Mouse (Mus musculus) layer of hippocampus, postnatal 25 days (tissue): ENCODE measurements around the gene Snrnp40. TPM values are rescaled to one million over a fixed set of nuclear protein-coding genes. Genes with fewer than 3 reads are reported as not detected.

Source experiments
- DNase-seq, 2 experiments: peaks; one replicate each; pipeline ENCODE4 v3.0.0; 2022; ENCODE audit warnings: mixed read lengths in 2 of 2, low spot score in 1 of 2; ENCODE audit errors: extremely low spot score in 1 of 2
- total RNA-seq, 2 experiments: library from RNA; stranded (reverse); gene quantifications; 2 replicates each; pipeline ENCODE4 v1.2.3; 2021

Snrnp40 gene
- 10 to 100 TPM; 28.8 to 31.3 TPM for total RNA-seq

- DNase-seq, result peak; percentile 95
These were observed at the start of gene Snrnp40, which contains the start of gene Zcchc17 for GRCm38 (mm10) chr4:130359486-130360237. Snrnp40 (plus strand) TSS chr4:130360132. Zcchc17 (minus strand) TSS chr4:130359943.

- no peak for DNase-seq
These were observed 47.4 kb upstream of the Snrnp40 start for GRCm38 (mm10) chr4:130312526-130312925.

- no peak for DNase-seq
These were observed 46.4 kb upstream of the Snrnp40 start for GRCm38 (mm10) chr4:130313552-130313951.

GRCm38 (mm10) chr4:130315771-130316527 is 44.0 kb upstream of the Snrnp40 start:
- DNase-seq, result no peak

DNA sequence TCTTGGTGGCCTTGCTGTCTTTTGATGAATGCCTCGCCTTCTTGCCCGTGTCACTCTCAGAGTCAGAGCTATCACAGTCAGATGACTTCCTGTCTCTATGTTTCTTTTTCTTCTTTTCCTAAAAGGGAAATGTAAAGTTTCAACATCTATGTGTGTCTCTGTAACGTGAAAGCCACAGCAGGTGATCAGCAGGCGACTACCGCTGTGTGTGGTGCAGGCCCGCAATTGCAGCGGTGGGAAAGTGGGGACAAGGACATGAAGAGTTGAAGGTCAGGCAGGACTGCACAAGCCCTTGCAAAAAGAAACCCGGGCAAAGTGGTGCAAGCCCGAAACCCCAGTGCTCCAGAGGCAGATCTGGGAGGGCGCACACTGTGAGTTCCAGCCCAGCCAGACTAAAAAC is 43.2 kb upstream of the Snrnp40 start:
- no peak for DNase-seq

DNA sequence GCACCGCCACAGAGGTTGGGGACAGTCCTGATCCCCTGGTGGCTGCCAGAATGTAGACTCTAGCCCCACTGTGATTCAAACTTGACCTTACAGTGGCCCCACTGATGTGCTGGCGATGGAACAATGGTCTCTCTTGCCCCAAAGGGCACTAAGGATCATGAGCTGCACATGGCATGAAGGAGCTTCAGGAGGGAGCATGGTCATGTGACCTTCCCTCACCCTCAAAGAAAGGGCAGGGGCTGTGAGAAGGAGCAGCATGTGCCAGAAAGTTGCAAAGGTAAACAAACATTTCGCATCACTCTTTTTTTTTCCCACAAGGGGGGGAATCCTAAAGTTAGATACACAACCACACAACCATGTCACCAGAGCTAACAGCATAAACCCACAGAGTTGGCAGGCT is 41.8 kb upstream of the Snrnp40 start:
- DNase-seq, result no peak

GRCm38 (mm10) chr4:130319564-130319963 is 40.4 kb upstream of the Snrnp40 start:
- DNase-seq, result no peak

DNA sequence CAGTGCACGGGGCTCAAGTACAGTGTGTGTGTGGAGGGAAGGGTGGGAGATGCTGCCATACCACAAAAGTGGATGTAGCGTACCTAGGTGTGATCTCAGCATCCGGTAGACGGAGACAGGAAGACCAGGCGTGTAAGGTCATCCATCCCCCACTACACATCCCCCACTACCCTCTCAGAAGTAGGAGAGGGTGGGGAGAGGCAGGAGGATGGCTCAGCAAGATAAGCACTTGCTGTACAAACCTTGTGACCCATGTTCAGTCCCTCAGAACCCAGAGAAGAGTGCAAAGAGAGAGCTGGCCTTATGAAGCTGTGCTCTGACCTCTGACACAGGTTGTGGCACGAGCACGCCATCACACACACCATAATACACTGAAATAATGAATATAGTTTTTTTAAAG is 38.3 kb upstream of the Snrnp40 start:
- no peak for DNase-seq

GRCm38 (mm10) chr4:130322567-130322966 is 37.4 kb upstream of the Snrnp40 start:
- no peak for DNase-seq

DNA sequence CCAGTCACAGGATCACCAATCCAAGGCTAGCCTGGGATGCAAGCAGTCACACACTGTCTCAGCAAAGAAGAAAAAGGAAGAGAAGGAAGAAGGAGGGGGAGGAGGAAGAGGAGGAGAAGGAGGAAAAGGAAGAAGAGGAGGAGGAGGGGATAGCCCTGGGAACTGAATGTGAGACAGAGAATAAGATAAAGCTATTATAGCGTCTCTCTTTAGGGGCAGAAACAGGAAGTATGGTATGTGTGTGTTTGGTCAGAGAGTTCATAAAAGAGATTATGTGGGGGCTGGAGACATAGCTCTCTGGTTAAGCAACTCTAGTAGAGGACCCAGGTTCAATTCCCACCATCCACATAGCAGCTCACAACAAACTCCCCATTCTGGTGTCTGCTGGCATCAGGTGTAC is 36.8 kb upstream of the Snrnp40 start:
- DNase-seq, result no peak

- no peak for DNase-seq
These were observed 36.3 kb upstream of the Snrnp40 start for GRCm38 (mm10) chr4:130323607-130324006.

DNA sequence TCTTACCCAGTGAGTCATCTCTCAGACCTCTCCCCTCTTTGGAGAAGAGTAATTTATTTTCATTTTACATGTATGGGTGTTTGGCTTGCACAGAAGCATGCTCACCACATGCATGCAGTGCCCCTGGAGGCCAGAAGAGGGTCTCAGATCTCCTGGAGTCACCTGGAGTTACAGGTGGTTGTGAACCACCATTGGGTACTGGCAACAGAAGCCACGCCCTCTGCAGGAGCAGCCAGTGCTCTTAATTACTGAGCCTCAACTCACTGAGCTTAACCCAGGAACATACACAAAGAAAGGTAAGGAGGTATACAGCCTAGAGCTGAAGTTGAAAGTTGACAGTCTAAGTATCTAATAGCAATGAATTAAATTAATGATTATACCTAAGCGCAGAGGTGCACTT is 34.5 kb upstream of the Snrnp40 start:
- no peak for DNase-seq

DNA sequence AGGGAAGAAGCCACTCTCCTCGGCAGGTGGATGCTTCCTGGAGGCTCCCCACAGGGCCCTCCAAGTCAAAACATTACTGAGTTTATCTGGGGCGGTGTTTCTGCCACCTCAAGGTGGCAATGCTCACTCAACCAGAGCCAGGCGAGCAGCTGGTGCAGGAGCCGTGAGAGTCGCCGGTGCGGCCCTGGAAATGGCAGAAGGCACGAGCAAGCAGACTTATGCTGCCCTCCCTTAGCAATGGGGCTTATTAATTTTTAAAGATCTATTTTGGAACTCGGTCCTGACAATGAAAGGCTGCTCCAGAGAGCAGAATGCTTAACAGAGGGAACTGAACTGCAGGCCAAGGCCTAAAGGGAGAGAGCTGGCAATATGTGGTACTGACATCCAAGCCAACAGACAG is 32.6 kb upstream of the Snrnp40 start:
- DNase-seq, result no peak

GRCm38 (mm10) chr4:130335867-130336266 is 24.1 kb upstream of the Snrnp40 start:
- no peak for DNase-seq

DNA sequence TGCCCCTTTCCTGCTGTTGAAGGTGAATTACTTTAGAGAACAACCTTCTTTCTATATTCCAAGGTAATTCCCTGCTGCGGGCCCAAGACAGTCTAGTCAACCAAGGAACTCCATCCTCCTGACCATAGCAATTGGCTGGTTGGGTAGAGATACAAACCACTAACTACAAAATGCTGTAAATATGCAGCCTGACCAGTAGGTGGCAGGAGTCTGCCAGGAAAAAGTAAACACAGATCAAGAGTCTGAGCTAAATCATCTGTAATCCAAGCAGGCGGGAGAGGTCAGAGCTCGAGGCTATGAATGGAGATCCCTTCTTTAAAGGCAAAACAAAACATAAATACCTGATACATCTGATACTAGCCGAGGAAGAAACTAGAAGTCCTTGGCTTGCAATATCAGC is 18.2 kb upstream of the Snrnp40 start:
- DNase-seq, result peak; percentile 28 to 44

GRCm38 (mm10) chr4:130349666-130350065 is 10.3 kb upstream of the Snrnp40 start:
- no peak for DNase-seq

DNA sequence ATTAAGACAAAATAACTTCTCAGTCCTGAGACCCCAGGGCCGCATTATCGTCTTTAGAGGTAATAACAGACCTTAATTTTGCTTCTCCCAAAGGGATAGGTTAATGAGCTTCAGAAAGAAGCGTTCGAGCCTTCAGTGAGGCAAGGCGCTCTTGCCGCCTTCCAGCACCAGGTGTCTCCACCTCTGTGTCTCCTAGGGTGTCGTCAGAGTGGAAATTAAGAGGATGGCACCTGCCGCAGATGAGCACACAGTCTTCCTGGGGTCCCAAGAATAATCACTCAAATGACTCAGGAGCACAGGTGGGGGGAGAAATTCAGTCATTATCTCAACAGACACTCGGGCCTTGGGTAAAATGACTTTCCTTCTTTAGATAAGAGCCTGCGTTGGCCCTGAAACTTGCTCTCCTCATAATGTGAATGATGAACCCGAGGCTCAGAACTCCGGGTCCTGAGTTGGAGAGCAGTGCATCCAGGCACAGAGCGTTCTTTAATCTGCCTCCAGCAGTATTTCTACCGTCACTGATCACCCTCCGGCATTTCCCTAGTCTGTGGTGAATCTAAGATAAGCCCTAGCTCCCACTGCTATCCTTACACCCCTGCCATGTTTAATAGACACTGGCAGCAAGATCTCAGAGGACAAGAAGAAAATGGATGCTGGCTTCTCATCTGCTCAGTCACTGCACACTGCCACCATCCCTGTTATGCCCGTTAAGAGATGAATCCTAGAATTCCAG is 9.1 kb upstream of the Snrnp40 start:
- DNase-seq, result no peak

DNA sequence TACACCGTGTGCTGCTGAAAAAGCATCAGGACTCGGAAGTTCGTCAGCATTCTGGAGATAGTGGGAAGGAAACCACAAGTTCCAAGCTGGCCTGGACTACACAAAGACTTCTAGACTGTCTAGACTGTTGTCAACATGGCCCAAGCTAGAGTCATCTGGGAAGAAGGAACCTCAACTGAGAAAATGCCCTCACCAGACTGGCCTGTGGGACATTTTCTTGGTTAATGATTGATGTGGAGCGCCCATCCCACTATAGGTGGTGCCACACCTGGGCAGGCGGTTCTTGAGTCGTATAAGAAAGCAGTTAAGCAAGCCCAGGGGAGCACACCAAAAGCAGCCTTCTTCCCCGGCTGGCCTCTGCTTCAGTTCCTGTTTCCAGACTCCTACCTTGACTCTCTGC is 7.3 kb upstream of the Snrnp40 start:
- DNase-seq, result no peak

DNA sequence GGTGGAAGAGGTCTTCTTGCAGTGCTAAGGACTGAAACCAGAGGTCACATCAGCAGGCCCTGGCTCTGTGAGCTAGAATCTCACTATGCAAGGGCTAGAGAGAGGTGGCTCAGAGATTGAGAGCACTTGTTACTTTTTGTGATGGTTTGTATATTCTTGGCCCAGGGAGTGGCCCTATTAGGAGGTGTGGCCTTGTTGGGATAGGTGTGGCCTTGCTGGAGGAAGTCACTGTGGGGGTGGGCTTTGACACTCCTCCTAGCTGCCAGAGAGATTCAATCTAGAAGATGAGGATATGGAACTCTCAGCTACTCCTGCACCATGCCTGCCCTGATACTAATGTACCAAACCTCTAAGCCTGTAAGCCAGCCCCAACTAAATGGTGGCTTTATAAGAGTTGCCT is 2.0 kb upstream of the Snrnp40 start:
- no peak for DNase-seq

DNA sequence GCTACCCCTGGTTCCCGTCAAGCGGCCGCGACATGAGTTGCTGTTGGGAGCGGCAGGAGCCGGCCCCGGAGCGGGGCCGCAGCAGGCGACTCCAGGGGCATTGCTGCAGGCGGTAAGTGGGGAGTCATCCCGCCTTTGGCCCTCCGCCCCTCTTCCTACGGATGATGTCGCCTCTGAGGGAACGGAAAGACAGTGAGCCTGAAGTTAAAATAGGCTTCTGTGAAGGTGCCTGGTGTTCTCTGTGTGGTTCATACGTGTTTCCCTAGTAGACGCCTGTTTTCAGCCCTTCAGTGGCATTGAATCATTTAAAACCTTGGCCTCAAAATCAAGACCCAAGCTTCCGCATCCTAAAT is 282 bp downstream of the Snrnp40 start:
- no peak for DNase-seq

GRCm38 (mm10) chr4:130376675-130377074 is 16.7 kb downstream of the Snrnp40 start:
- no peak for DNase-seq
